Mouse (Mus musculus) thymus, adult 2 months (tissue): ENCODE data around the gene Slc17a5.

Source experiments
- CTCF ChIP-seq: fragments of 200-500 bp; IDR thresholded peaks from 2 replicates; pipeline ENCODE4 v1.5.1; 2012; ENCODE audit warnings: mild to moderate bottlenecking, control low read depth, low read length, moderate library complexity, borderline replicate concordance; ENCODE audit not compliant: control insufficient read depth, poor library complexity, insufficient read depth; ENCODE audit errors: extremely low read depth
- POLR2A ChIP-seq: fragments of 200-500 bp; IDR thresholded peaks from 2 replicates; pipeline ENCODE4 v1.6.1; 2012; ENCODE audit warnings: mild to moderate bottlenecking, low read length, control low read depth, moderate library complexity; ENCODE audit not compliant: control insufficient read depth, poor library complexity, insufficient read depth; ENCODE audit errors: extremely low read depth

DNA sequence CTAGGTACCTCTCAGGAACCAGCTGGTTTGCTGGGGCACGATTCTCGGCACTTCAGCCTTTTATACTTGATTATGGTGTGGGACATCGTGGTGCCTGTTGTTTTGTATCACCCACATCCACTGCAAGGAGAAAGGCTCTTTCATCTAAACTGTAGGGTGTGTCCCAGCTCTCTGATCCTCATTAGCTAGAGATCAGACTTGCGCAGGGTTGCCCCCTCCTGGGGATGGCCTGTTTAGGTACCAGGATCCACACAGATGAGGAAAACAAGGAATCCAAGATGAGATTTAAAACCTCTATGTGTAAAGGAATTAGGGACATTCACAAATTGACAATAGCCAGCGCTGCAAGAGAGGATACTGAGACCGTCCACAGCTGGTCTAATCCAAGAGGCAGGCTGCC is 42.1 kb upstream of the Slc17a5 start:
- TF ChIP-seq CTCF: no peak
- TF ChIP-seq POLR2A: no peak
